In the genomic region with DNA sequence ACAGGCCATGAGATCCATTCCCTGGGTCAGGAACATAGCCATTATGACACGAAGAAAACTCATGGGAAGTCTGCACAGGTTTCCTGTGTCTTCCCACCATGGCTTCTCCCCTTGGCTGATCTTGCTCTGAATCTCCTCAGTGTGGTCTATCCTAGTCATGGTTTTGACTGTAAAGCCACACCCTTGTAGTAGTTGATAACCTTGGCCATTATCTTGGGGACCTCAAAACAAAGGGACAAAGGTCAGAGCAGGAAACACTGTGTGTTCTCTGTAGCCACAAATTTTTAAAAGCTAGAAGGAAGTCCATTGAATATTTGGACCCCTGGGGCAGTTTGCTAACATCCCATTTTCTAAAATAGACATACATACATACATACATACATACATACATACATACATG, we compare ENCODE assay signal across 17 mouse cellular contexts. TPM values are rescaled to one million over a fixed set of nuclear protein-coding genes. Genes with fewer than 3 reads are reported as not detected.
"Had no signal": no experiment of that assay in that cellular context is flagged by ENCODE, and none has a peak within 500 bp of the region (broad histone marks: within the 10 kb centered on the region; RNA-seq: fewer than 3 reads in every experiment).

No protein-coding gene starts in this region.

- H3K27me3 ChIP-seq: liver, embryonic 13.5 days; midbrain, embryonic 12.5 days; neural tube, embryonic 12.5 days; neural tube, embryonic 15.5 days had no signal

- H3K36me3 ChIP-seq: liver, embryonic 13.5 days; midbrain, embryonic 12.5 days; neural tube, embryonic 12.5 days; neural tube, embryonic 15.5 days had no signal

- ATAC-seq: inflammation-experienced regulatory T-cells, adult 6 months had no signal

- H3K9ac ChIP-seq: liver, embryonic 13.5 days; midbrain, embryonic 12.5 days; neural tube, embryonic 12.5 days; neural tube, embryonic 15.5 days had no signal

- H3K4me1 ChIP-seq: liver, embryonic 13.5 days; neural tube, embryonic 12.5 days had no signal

- H3K4me3 ChIP-seq: liver, embryonic 13.5 days; midbrain, embryonic 12.5 days; neural tube, embryonic 12.5 days; neural tube, embryonic 15.5 days had no signal

- H3K9me3 ChIP-seq: liver, embryonic 13.5 days; midbrain, embryonic 12.5 days; neural tube, embryonic 12.5 days; neural tube, embryonic 15.5 days had no signal

- DNase-seq: kidney, adult 2 months; kidney, postnatal 25 days; liver, embryonic 13.5 days; lung, adult 2 months; lung, postnatal 14 days; lung, postnatal 4 days; right cerebral cortex, adult 18-20 months; right cerebral cortex, postnatal 14 days; right cerebral cortex, postnatal 4 days; thymus, adult 18-20 months; thymus, postnatal 36 days had no signal

- H3K27ac ChIP-seq: kidney, postnatal 0 days; liver, embryonic 13.5 days; midbrain, embryonic 12.5 days; neural tube, embryonic 12.5 days; neural tube, embryonic 15.5 days had no signal

- H3K4me2 ChIP-seq: liver, embryonic 13.5 days; midbrain, embryonic 12.5 days; neural tube, embryonic 12.5 days; neural tube, embryonic 15.5 days had no signal

RNA-seq across cellular contexts. Expression of gene Myo5c, which starts 16.5 kb away (rescaled TPM):
- total RNA-seq: megakaryocyte-erythroid progenitor cell, adult 5-6 weeks had no signal
